Mouse (Mus musculus) CH12.LX (cell line): ENCODE results near the gene Ube2l3. TPM values are rescaled to one million over a fixed set of nuclear protein-coding genes. Genes with fewer than 3 reads are reported as not detected.
A peak's percentile ranks its signal among the peaks of the same experiment; 100 is the strongest.

Experiments used
- DNase-seq: peaks from one replicate; pipeline ENCODE4 v3.0.0-alpha.2; 2013; ENCODE audit errors: extremely low read depth
- H3K27ac ChIP-seq: 2 replicates; pipeline ENCODE4 v1.5.1; 2012; ENCODE audit warnings: low read depth, mild to moderate bottlenecking, control low read depth, moderate library complexity; ENCODE audit not compliant: insufficient read depth
- H3K27me3 ChIP-seq: replicated peaks from 2 replicates; pipeline ENCODE3; 2012; ENCODE audit warnings: inconsistent platforms
- H3K36me3 ChIP-seq, 2 experiments: replicated peaks in 1 of 2; 2 replicates each; pipeline versions ENCODE3 to v1.6.1; 2012; ENCODE audit warnings: inconsistent platforms in 1 of 2, low read length in 1 of 2, mild to moderate bottlenecking in 1 of 2, mixed read lengths in 1 of 2, moderate library complexity in 1 of 2; ENCODE audit not compliant: control insufficient read depth in 1 of 2, insufficient read depth in 1 of 2
- H3K4me1 ChIP-seq, 2 experiments: 2 replicates each; pipeline ENCODE4 v1.6.1; 2012; ENCODE audit warnings: inconsistent platforms in 1 of 2, moderate library complexity in 1 of 2; ENCODE audit not compliant: insufficient read depth in 2 of 2, control insufficient read depth in 1 of 2
- H3K4me2 ChIP-seq: 2 replicates; pipeline ENCODE4 v1.6.1; 2012; ENCODE audit warnings: low read depth, mild to moderate bottlenecking, control low read depth; ENCODE audit not compliant: poor library complexity, insufficient read depth, severe bottlenecking
- H3K4me3 ChIP-seq, 3 experiments: fragments of 150-350 bp in 1 of 3; sonication (generic) in 1 of 3; replicated peaks in 1 of 3; 2 replicates each; pipeline versions ENCODE3 to v1.5.1; 2011 to 2012; ENCODE audit warnings: low read depth in 2 of 3, low read length in 2 of 3, mild to moderate bottlenecking in 2 of 3, moderate library complexity in 2 of 3, control low read depth in 1 of 3, improper control_type of control experiment in 1 of 3, inconsistent platforms in 1 of 3, mixed read lengths in 1 of 3; ENCODE audit not compliant: poor library complexity in 1 of 3
- H3K79me2 ChIP-seq: replicated peaks from 2 replicates; pipeline ENCODE4 v1.6.1; 2012; ENCODE audit warnings: mild to moderate bottlenecking, moderate library complexity; ENCODE audit not compliant: control insufficient read depth, poor library complexity, insufficient read depth, severe bottlenecking; ENCODE audit errors: extremely low read depth
- H3K9ac ChIP-seq: 2 replicates; pipeline ENCODE4 v1.6.1; 2012; ENCODE audit warnings: low read depth, mild to moderate bottlenecking, control low read depth, moderate library complexity; ENCODE audit not compliant: insufficient read depth
- H3K9me3 ChIP-seq: replicated peaks from 2 replicates; pipeline ENCODE3; 2012; ENCODE audit warnings: low read length, inconsistent platforms, mixed read lengths
- BHLHE40 ChIP-seq: IDR thresholded peaks from 2 replicates; pipeline ENCODE4 v1.6.1; 2011; ENCODE audit warnings: mild to moderate bottlenecking, low read depth, low read length, improper control_type of control experiment
- CHD2 ChIP-seq: IDR thresholded peaks from 2 replicates; pipeline ENCODE4 v1.6.1; 2011; ENCODE audit warnings: low read length, improper control_type of control experiment
- CTCF ChIP-seq, 2 experiments: IDR thresholded peaks in 1 of 2; conservative IDR thresholded peaks in 1 of 2; 2 replicates each; pipeline ENCODE4 v1.5.1; 2011 to 2012; ENCODE audit warnings: low read depth in 2 of 2, low read length in 2 of 2, improper control_type of control experiment in 1 of 2, inconsistent platforms in 1 of 2, mild to moderate bottlenecking in 1 of 2, moderate library complexity in 1 of 2
- ELF1 ChIP-seq: IDR thresholded peaks from 2 replicates; pipeline ENCODE4 v1.6.1; 2014; ENCODE audit warnings: low read depth, mild to moderate bottlenecking, inconsistent platforms, low read length, improper control_type of control experiment
- EP300 ChIP-seq: IDR thresholded peaks from 2 replicates; pipeline ENCODE4 v1.6.1; 2011; ENCODE audit warnings: low read length, improper control_type of control experiment
- IRF4 ChIP-seq: IDR thresholded peaks from 2 replicates; pipeline ENCODE4 v1.6.1; 2014; ENCODE audit warnings: low read depth, mild to moderate bottlenecking, inconsistent platforms, low read length, improper control_type of control experiment
- MXI1 ChIP-seq: IDR thresholded peaks from 2 replicates; pipeline ENCODE4 v1.6.1; 2011; ENCODE audit warnings: mild to moderate bottlenecking, low read depth, low read length, improper control_type of control experiment
- NRF1 ChIP-seq: IDR thresholded peaks from 2 replicates; pipeline ENCODE4 v1.6.1; 2014; ENCODE audit warnings: low read depth, mild to moderate bottlenecking, inconsistent platforms, low read length, improper control_type of control experiment, moderate library complexity
- PAX5 ChIP-seq: IDR thresholded peaks from 2 replicates; pipeline ENCODE4 v1.6.1; 2012; ENCODE audit warnings: low read length, inconsistent platforms, mixed read lengths
- POLR2A ChIP-seq: IDR thresholded peaks from 2 replicates; pipeline ENCODE4 v1.6.1; 2011; ENCODE audit warnings: low read depth, mild to moderate bottlenecking, improper control_type of control experiment, low read length
- RAD21 ChIP-seq: IDR thresholded peaks from 2 replicates; pipeline ENCODE4 v1.6.1; 2011; ENCODE audit warnings: low read depth, mild to moderate bottlenecking, low read length, improper control_type of control experiment, moderate library complexity
- RCOR1 ChIP-seq: conservative IDR thresholded peaks from 2 replicates; pipeline ENCODE4 v1.6.1; 2012; ENCODE audit warnings: low read depth, mild to moderate bottlenecking, inconsistent platforms, low read length, improper control_type of control experiment
- SIN3A ChIP-seq: IDR thresholded peaks from 2 replicates; pipeline ENCODE4 v1.6.1; 2012; ENCODE audit warnings: low read length, improper control_type of control experiment, inconsistent platforms
- SMC3 ChIP-seq: IDR thresholded peaks from 2 replicates; pipeline ENCODE4 v1.6.1; 2011; ENCODE audit warnings: low read depth, low read length, improper control_type of control experiment
- TBP ChIP-seq: conservative IDR thresholded peaks from 2 replicates; pipeline ENCODE4 v1.6.1; 2011; ENCODE audit warnings: low read depth, low read length, improper control_type of control experiment
- TCF12 ChIP-seq: IDR thresholded peaks from 2 replicates; pipeline ENCODE4 v1.6.1; 2014; ENCODE audit warnings: low read depth, mild to moderate bottlenecking, inconsistent platforms, low read length, improper control_type of control experiment
- USF2 ChIP-seq: conservative IDR thresholded peaks from 2 replicates; pipeline ENCODE4 v1.6.1; 2011; ENCODE audit warnings: low read depth, low read length, improper control_type of control experiment
- ZC3H11A ChIP-seq: IDR thresholded peaks from 2 replicates; pipeline ENCODE4 v1.6.1; 2012; ENCODE audit warnings: low read depth, mild to moderate bottlenecking, inconsistent platforms, low read length, improper control_type of control experiment
- ZKSCAN1 ChIP-seq: IDR thresholded peaks from 2 replicates; pipeline ENCODE4 v1.6.1; 2012; ENCODE audit warnings: low read depth, inconsistent platforms, low read length, improper control_type of control experiment, borderline replicate concordance
- ZNF384 ChIP-seq: IDR thresholded peaks from 2 replicates; pipeline ENCODE4 v1.6.1; 2012; ENCODE audit warnings: low read depth, low read length, improper control_type of control experiment, inconsistent platforms
- dilution Hi-C: fragments of 300-500 bp; cut with MboI; formaldehyde crosslinking; loops from 2 replicates; pipeline ENCODE4 v1.14.3; 2020; ENCODE audit warnings: low sequenced_read_pairs; ENCODE audit not compliant: extremely low pct_unique_long_range_greater_than_20kb, extremely low pct_ligation_motif_present
- in situ Hi-C: fragments of 300-500 bp; cut with MboI; formaldehyde crosslinking; loops from 3 replicates; pipeline ENCODE4 v1.14.3; 2019; ENCODE audit warnings: low sequenced_read_pairs, low pct_ligation_motif_present, low pct_unique_long_range_greater_than_20kb, mixed read lengths
- polyA plus RNA-seq: library from polyadenylated mRNA; unstranded; fragments of >175 nt; gene quantifications from 2 replicates; pipeline ENCODE4 v1.2.1, GENCODE M21; 2012; ENCODE audit warnings: low read depth; ENCODE audit not compliant: insufficient read length
- total RNA-seq, 2 experiments: library from RNA; depleted of rRNA; stranded (reverse); fragments of 300-350 nt in 1 of 2; fragments of >200 nt in 1 of 2; gene quantifications; 2 replicates each; pipeline ENCODE4 v1.2.3; 2012 to 2014

The Ube2l3 gene
- total and polyA plus RNA-seq, 3 experiments, result 156 to 386 (median 302) TPM

- Histone ChIP-seq H3K27ac (peak overlapping the region; percentile 5; the same call in 1 of the 2 replicates), H3K9me3 (no peaks in the 10 kb centered on the region), H3K27me3 (no peaks in the 10 kb centered on the region), H3K9ac (peak overlapping the region; percentile 67), H3K36me3 (peaks cover 32 to 43% of the 10 kb centered on the region in 2 experiments), H3K4me3 (peak overlapping the region; percentile 64 to 90 (median 71)), H3K4me2 (peak overlapping the region; percentile 87), H3K4me1 (peaks cover 0 to 27% of the 10 kb centered on the region in 2 experiments; a peak in 2 of 4 replicates), H3K79me2 (peaks cover 16% of the 10 kb centered on the region)
- TF ChIP-seq POLR2A (no peak; the same call in 1 of the 2 replicates), NRF1 (peak; percentile 68), USF2 (no peak), ZKSCAN1 (peak; percentile 22; the same call in 1 of the 2 replicates)
- in situ Hi-C loops, result no loop called here
- dilution Hi-C loops, result no loop called here
- DNase-seq, result no peak
Observed at GRCm38 (mm10) chr16:17124119-17124870, 78.2 kb downstream of the Ube2l3 start.

GRCm38 (mm10) chr16:17121569-17121968 is 80.9 kb downstream of the Ube2l3 start:
- Histone ChIP-seq H3K9me3 (no peaks in the 10 kb centered on the region), H3K4me2 (no peak overlapping the region), H3K79me2 (peaks cover 16% of the 10 kb centered on the region), H3K36me3 (peaks cover 52 to 67% of the 10 kb centered on the region in 2 experiments), H3K4me3 (no peak overlapping the region), H3K27ac (no peak overlapping the region), H3K9ac (no peak overlapping the region), H3K27me3 (no peaks in the 10 kb centered on the region), H3K4me1 (peaks cover 0 to 27% of the 10 kb centered on the region in 2 experiments; a peak in 2 of 4 replicates)
- TF ChIP-seq CTCF (conservative IDR thresholded peaks at IDR 0.05 in 1 of 2, IDR thresholded peaks at IDR 0.05 in 1 of 2; ENCODE audit: low read depth in 2 of 2, low read length in 2 of 2) (no peak), SMC3 (no peak), RCOR1 (no peak), BHLHE40 (no peak), IRF4 (no peak), MXI1 (no peak), CHD2 (no peak), ZNF384 (no peak), TBP (no peak), PAX5 (no peak), ELF1 (no peak), RAD21 (no peak), ZC3H11A (no peak), TCF12 (no peak), EP300 (no peak), SIN3A (no peak)
- DNase-seq, result no peak
- in situ Hi-C loops (no loop called here), dilution Hi-C loops (no loop called here)
